Mouse (Mus musculus): ENCODE results near the gene Prr5. TPM values are rescaled to one million over a fixed set of nuclear protein-coding genes. Genes with fewer than 3 reads are reported as not detected.

Prr5 gene
- polyA plus RNA-seq, 1 experiment = 54.6 TPM

DNA sequence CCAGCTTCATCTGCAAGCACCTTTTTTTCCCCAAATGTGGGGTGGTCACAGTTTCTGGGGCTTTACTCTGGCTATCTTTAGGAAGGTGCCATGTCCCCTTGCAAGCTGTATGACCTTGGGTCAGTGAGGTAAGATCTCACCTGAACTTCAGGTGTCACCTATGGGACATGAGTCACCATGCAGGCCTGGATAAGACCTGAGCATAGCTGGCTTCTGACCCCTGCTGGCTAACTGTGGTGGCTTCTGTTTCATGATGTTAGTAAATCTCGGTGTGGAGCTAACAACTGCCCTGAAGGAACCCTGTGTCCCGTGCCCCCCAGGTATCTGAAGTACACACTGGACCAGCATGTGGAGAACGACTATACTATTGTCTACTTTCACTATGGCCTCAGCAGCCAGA is 72.2 kb downstream of the Prr5 start:
- 73% methylated on average over 3 of the region's 3 CpGs for WGBS
- no peaks in the 10 kb centered on the region for H3K36me3 ChIP-seq (ENCODE audit: control insufficient read depth, insufficient read depth, low read length)
- DNase-seq (ENCODE audit: low read depth in 1 of 2, low spot score in 2 of 2) = no peak
- H3K4me3 ChIP-seq (ENCODE audit: extremely low read depth, insufficient read depth, insufficient read length) = no peak overlapping the region
- TF ChIP-seq CTCF (IDR thresholded peaks at IDR 0.05; ENCODE audit: extremely low read depth, insufficient read depth, insufficient read length, insufficient replicate concordance) = no peak
- no peak for TF ChIP-seq POLR2A (IDR thresholded peaks at IDR 0.05; ENCODE audit: low read depth, low read length)
- H3K4me1 ChIP-seq (ENCODE audit: control insufficient read depth, insufficient read depth, insufficient read length) = no peaks in the 10 kb centered on the region
- no peak overlapping the region for H3K27ac ChIP-seq (ENCODE audit: insufficient read depth, low read length)
- H3K27me3 ChIP-seq (ENCODE audit: control insufficient read depth, insufficient read depth, low read length) = no peaks in the 10 kb centered on the region

DNA sequence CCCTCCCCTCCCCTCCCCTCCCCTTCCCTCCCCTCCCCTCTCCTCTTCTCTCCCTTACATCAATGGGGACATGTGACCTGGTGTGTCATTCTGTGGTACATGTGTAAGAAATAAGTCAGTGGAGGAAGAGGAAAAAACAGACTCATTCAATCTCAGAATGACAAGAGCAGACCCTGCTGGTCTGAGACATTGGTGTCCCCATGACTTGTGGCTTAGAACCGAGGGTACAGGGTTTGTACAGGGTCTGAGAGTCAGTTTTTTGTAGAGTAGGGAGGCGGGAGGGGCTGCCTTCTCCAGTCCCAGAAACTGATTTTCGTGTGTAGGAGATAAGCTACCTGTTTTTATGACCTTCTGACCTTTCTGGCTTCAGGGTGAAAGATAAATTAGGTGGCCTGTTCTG is 73.9 kb downstream of the Prr5 start:
- no peaks in the 10 kb centered on the region for H3K36me3 ChIP-seq (ENCODE audit: control insufficient read depth, insufficient read depth, low read length)
- TF ChIP-seq CTCF (IDR thresholded peaks at IDR 0.05; ENCODE audit: extremely low read depth, insufficient read depth, insufficient read length, insufficient replicate concordance) (no peak), POLR2A (IDR thresholded peaks at IDR 0.05; ENCODE audit: low read depth, low read length) (no peak)
- WGBS = 30% methylated on average over 3 of the region's 3 CpGs
- H3K4me3 ChIP-seq (ENCODE audit: extremely low read depth, insufficient read depth, insufficient read length) = no peak overlapping the region
- no peaks in the 10 kb centered on the region for H3K27me3 ChIP-seq (ENCODE audit: control insufficient read depth, insufficient read depth, low read length)
- no peak for DNase-seq (ENCODE audit: low read depth in 1 of 2, low spot score in 2 of 2)
- H3K27ac ChIP-seq (ENCODE audit: insufficient read depth, low read length) = no peak overlapping the region
- no peaks in the 10 kb centered on the region for H3K4me1 ChIP-seq (ENCODE audit: control insufficient read depth, insufficient read depth, insufficient read length)

DNA sequence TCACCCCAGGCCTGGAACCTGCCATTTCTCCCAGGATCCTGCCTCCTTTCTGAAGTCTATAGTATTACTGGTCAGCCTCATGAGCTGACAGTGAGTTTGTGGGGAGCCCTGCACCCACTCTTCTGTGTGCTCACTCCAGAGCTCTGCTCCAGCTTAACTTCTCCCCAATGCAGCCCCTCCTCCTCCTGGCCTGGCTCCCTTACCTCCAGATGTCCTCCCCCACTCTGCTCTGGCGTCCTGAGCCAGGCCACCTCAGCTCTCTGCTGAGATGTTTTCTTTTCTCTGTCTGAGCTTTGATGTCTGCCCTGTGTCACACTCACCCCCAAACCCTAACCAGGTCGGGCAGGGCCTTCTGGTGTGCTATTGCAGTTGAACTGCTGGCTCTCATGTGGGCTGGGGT is 74.9 kb downstream of the Prr5 start:
- Histone ChIP-seq H3K4me3 (ENCODE audit: extremely low read depth, insufficient read depth, insufficient read length) (no peak overlapping the region), H3K27me3 (ENCODE audit: control insufficient read depth, insufficient read depth, low read length) (no peaks in the 10 kb centered on the region), H3K36me3 (ENCODE audit: control insufficient read depth, insufficient read depth, low read length) (no peaks in the 10 kb centered on the region), H3K27ac (ENCODE audit: insufficient read depth, low read length) (no peak overlapping the region), H3K4me1 (ENCODE audit: control insufficient read depth, insufficient read depth, insufficient read length) (no peaks in the 10 kb centered on the region)
- DNase-seq (ENCODE audit: low read depth in 1 of 2, low spot score in 2 of 2) = no peak
- TF ChIP-seq POLR2A (IDR thresholded peaks at IDR 0.05; ENCODE audit: low read depth, low read length) (no peak), CTCF (IDR thresholded peaks at IDR 0.05; ENCODE audit: extremely low read depth, insufficient read depth, insufficient read length, insufficient replicate concordance) (no peak)
- 43% methylated on average over 2 of the region's 2 CpGs for WGBS

DNA sequence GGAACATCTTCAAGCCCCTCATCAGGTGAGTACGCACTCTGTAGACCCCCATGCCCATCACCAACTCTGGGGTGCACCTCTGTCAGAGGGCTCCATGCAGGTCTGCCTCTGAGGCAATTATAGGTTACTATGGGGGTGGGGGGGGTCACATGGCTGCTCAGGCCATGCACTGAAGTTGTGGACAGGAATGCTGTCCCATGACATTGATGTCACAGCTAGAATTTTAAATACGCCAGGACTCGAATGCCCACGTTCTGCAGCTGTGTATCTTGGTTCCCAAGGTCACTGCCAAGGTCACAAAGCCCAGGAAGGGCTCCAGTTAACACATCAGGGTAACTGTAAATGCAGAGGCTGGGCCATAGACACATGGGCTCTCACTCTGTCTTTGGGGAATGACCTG is 76.4 kb downstream of the Prr5 start:
- no peak for DNase-seq (ENCODE audit: low read depth in 1 of 2, low spot score in 2 of 2)
- H3K4me3 ChIP-seq (ENCODE audit: extremely low read depth, insufficient read depth, insufficient read length) = no peak overlapping the region
- WGBS = 76% methylated on average over 4 of the region's 4 CpGs
- TF ChIP-seq POLR2A (IDR thresholded peaks at IDR 0.05; ENCODE audit: low read depth, low read length) (no peak), CTCF (IDR thresholded peaks at IDR 0.05; ENCODE audit: extremely low read depth, insufficient read depth, insufficient read length, insufficient replicate concordance) (no peak)
- H3K36me3 ChIP-seq (ENCODE audit: control insufficient read depth, insufficient read depth, low read length) = no peaks in the 10 kb centered on the region
- no peaks in the 10 kb centered on the region for H3K4me1 ChIP-seq (ENCODE audit: control insufficient read depth, insufficient read depth, insufficient read length)
- no peaks in the 10 kb centered on the region for H3K27me3 ChIP-seq (ENCODE audit: control insufficient read depth, insufficient read depth, low read length)
- no peak overlapping the region for H3K27ac ChIP-seq (ENCODE audit: insufficient read depth, low read length)

Other genes starting within 250 kb of the Prr5 start
- 0.42 and 0.62 TPM in 2 replicates for gene Shisal1, start 222.5 kb upstream of the Prr5 start, polyA plus RNA-seq (2012; rRNA removed)
- 9.0 and 11.8 TPM in 2 replicates for gene Rtl6, start 111.8 kb upstream of the Prr5 start, polyA plus RNA-seq (2012; rRNA removed)
- 0.72 and 1.00 TPM in 2 replicates for gene Arhgap8, start 50.4 kb downstream of the Prr5 start, polyA plus RNA-seq (2012; rRNA removed)
- 2.1 TPM in 2 replicates for gene Phf21b, start 186.4 kb downstream of the Prr5 start, polyA plus RNA-seq (2012; rRNA removed)